Comparison of ENCODE assay signal across 9 mouse cellular contexts in genomic region chr2:173553863-173554262, GRCm38 (mm10). TPM values are rescaled to one million over a fixed set of nuclear protein-coding genes. Genes with fewer than 3 reads are reported as not detected.
DNase-seq lines count a peak whose midpoint lies in the region; ATAC-seq and TF ChIP-seq lines count a peak whose summit lies in the region.
"Had no signal": no experiment of that assay in that cellular context is flagged by ENCODE, and none has a peak within 500 bp of the region (broad histone marks: within the 10 kb centered on the region; RNA-seq: fewer than 3 reads in every experiment).

No protein-coding gene starts in this region.

- peaks cover 3% of the 10 kb centered on the region; the same call in 1 of the 2 replicates for H3K27me3 ChIP-seq in heart, embryonic 16.5 days (ENCODE audit: control insufficient read depth, insufficient read depth, low read length)
- H3K27me3 ChIP-seq in embryonic facial prominence, embryonic 11.5 days (ENCODE audit: control insufficient read depth, insufficient read depth, low read length) = no peaks in the 10 kb centered on the region
- no peaks in the 10 kb centered on the region for H3K27me3 ChIP-seq in lung, postnatal 0 days (replicated peaks; ENCODE audit: insufficient read depth, low read length)

- no peak overlapping the region for H3K27ac ChIP-seq in heart, embryonic 16.5 days (ENCODE audit: low read length)
- no peak overlapping the region for H3K27ac ChIP-seq in embryonic facial prominence, embryonic 11.5 days (replicated peaks; ENCODE audit: low read depth, low read length)
- no peak overlapping the region for H3K27ac ChIP-seq in lung, postnatal 0 days (ENCODE audit: low read length)
- H3K27ac ChIP-seq: limb, embryonic 13.5 days had no signal

- no peak overlapping the region for H3K9ac ChIP-seq in heart, embryonic 16.5 days (ENCODE audit: low read length)
- H3K9ac ChIP-seq in embryonic facial prominence, embryonic 11.5 days (replicated peaks; ENCODE audit: low read length) = no peak overlapping the region
- no peak overlapping the region for H3K9ac ChIP-seq in lung, postnatal 0 days (replicated peaks; ENCODE audit: low read depth)
- H3K9ac ChIP-seq: limb, embryonic 13.5 days had no signal

- H3K4me1 ChIP-seq in heart, embryonic 16.5 days (ENCODE audit: control insufficient read depth, insufficient read depth, low read length) = no peaks in the 10 kb centered on the region
- no peaks in the 10 kb centered on the region for H3K4me1 ChIP-seq in embryonic facial prominence, embryonic 11.5 days (ENCODE audit: control insufficient read depth, insufficient read depth, low read length)
- no peaks in the 10 kb centered on the region for H3K4me1 ChIP-seq in lung, postnatal 0 days (ENCODE audit: insufficient read depth, low read depth, low read length)
- H3K4me1 ChIP-seq: limb, embryonic 13.5 days had no signal

- H3K9me3 ChIP-seq in heart, embryonic 16.5 days (replicated peaks; ENCODE audit: control insufficient read depth, low read length) = no peaks in the 10 kb centered on the region
- H3K9me3 ChIP-seq in embryonic facial prominence, embryonic 11.5 days (replicated peaks; ENCODE audit: control insufficient read depth, low read length) = no peaks in the 10 kb centered on the region
- no peaks in the 10 kb centered on the region for H3K9me3 ChIP-seq in lung, postnatal 0 days (ENCODE audit: low read length)

- TF ChIP-seq EP300 in lung, postnatal 0 days (IDR thresholded peaks at IDR 0.05) = no peak

- H3K4me3 ChIP-seq in heart, embryonic 16.5 days (ENCODE audit: low read length) = no peak overlapping the region
- no peak overlapping the region for H3K4me3 ChIP-seq in embryonic facial prominence, embryonic 11.5 days (ENCODE audit: low read depth, low read length)
- no peak overlapping the region for H3K4me3 ChIP-seq in lung, postnatal 0 days (ENCODE audit: low read depth, low read length)
- H3K4me3 ChIP-seq: limb, embryonic 13.5 days had no signal

- no peaks in the 10 kb centered on the region for H3K36me3 ChIP-seq in heart, embryonic 16.5 days (ENCODE audit: control insufficient read depth, insufficient read depth)
- H3K36me3 ChIP-seq in embryonic facial prominence, embryonic 11.5 days (replicated peaks; ENCODE audit: control insufficient read depth, insufficient read depth, low read depth, low read length) = no peaks in the 10 kb centered on the region
- H3K36me3 ChIP-seq in lung, postnatal 0 days (ENCODE audit: insufficient read depth, low read length) = no peaks in the 10 kb centered on the region
- H3K36me3 ChIP-seq: limb, embryonic 13.5 days had no signal

- no peak overlapping the region for H3K4me2 ChIP-seq in heart, embryonic 16.5 days (ENCODE audit: low read depth, low read length)
- H3K4me2 ChIP-seq in embryonic facial prominence, embryonic 11.5 days (ENCODE audit: low read depth, low read length) = no peak overlapping the region
- no peak overlapping the region for H3K4me2 ChIP-seq in lung, postnatal 0 days (replicated peaks; ENCODE audit: low read depth, low read length)
- H3K4me2 ChIP-seq: limb, embryonic 13.5 days had no signal

- peak; percentile 76 for TF ChIP-seq CTCF in lung, postnatal 0 days (IDR thresholded peaks at IDR 0.05)

- no peak for DNase-seq in heart, postnatal 25 days (ENCODE audit: low spot score)
- DNase-seq in CD4-positive, CD25-positive, alpha-beta regulatory T cell, adult 2 months (ENCODE audit: low read depth, low spot score) = peak; percentile 79
- DNase-seq in embryonic facial prominence, embryonic 11.5 days (ENCODE audit: low spot score) = peak; percentile 58
- peak; percentile 36 for DNase-seq in lung, postnatal 0 days (ENCODE audit: low spot score)
- DNase-seq in adrenal gland, postnatal 14 days = no peak
- DNase-seq in cerebellum, adult 9-11 months = no peak
- no peak for DNase-seq in adrenal gland, adult 8-10 months

- intact Hi-C loops in heart, postnatal 25 days (cut with DNase I) = no loop called here

- ATAC-seq in heart, embryonic 16.5 days (replicated peaks; ENCODE audit: extremely low read depth, insufficient read depth, low FRiP score) = peak; percentile 50
- ATAC-seq in embryonic facial prominence, embryonic 11.5 days (replicated peaks; ENCODE audit: insufficient number of reproducible peaks, low FRiP score, low TSS enrichment, low read depth) = peak; percentile 61
- ATAC-seq in lung, postnatal 0 days = peak; percentile 53; the same call in 1 of the 2 replicates

- WGBS in heart, embryonic 16.5 days = 48% methylated on average over 9 of the region's 9 CpGs
- WGBS in embryonic facial prominence, embryonic 11.5 days = 39% methylated on average over 9 of the region's 9 CpGs
- WGBS in lung, postnatal 0 days = 42% methylated on average over 9 of the region's 9 CpGs

RNA-seq across cellular contexts. Expression of gene Ankrd60, which starts 24.3 kb away (rescaled TPM):
- not detected in 2 replicates for polyA plus RNA-seq in heart, embryonic 16.5 days (2015; fragmentation: Nextera tagmentation; extraction: Ambion mirVana)
- total RNA-seq in heart, postnatal 25 days (2021) = not detected
- not detected in 2 replicates for polyA plus RNA-seq in embryonic facial prominence, embryonic 11.5 days (2014; fragmentation: Nextera tagmentation; extraction: Ambion mirVana)
- not detected in 2 replicates for polyA plus RNA-seq in lung, postnatal 0 days (2015; fragmentation: Nextera tagmentation; extraction: Ambion mirVana)
- total RNA-seq in adrenal gland, postnatal 14 days (2021) = not detected in 2 replicates
- total RNA-seq in adrenal gland, adult 8-10 months (2022) = not detected
- polyA plus RNA-seq: limb, embryonic 13.5 days had no signal

RNA-seq across cellular contexts. Expression of gene 1700021F07Rik, which starts 31.5 kb away (rescaled TPM):
- polyA plus RNA-seq in heart, embryonic 16.5 days (2015; fragmentation: Nextera tagmentation; extraction: Ambion mirVana) = not detected in 2 replicates
- total RNA-seq in heart, postnatal 25 days (2021) = not detected
- polyA plus RNA-seq in embryonic facial prominence, embryonic 11.5 days (2014; fragmentation: Nextera tagmentation; extraction: Ambion mirVana) = not detected in 2 replicates
- not detected in 2 replicates for polyA plus RNA-seq in lung, postnatal 0 days (2015; fragmentation: Nextera tagmentation; extraction: Ambion mirVana)
- not detected in 2 replicates for total RNA-seq in adrenal gland, postnatal 14 days (2021)
- not detected for total RNA-seq in adrenal gland, adult 8-10 months (2022)
- polyA plus RNA-seq: limb, embryonic 13.5 days had no signal

Comparison
In these comparisons a context has a peak if more than half of its experiments do, and no peak if none do; other contexts are left out.
1. DNase-seq: peak in CD4-positive, CD25-positive, alpha-beta regulatory T cell, adult 2 months (single experiment), embryonic facial prominence, embryonic 11.5 days (single experiment) and lung, postnatal 0 days (single experiment); none in heart, postnatal 25 days (single experiment), adrenal gland, postnatal 14 days (single experiment), cerebellum, adult 9-11 months (single experiment) and adrenal gland, adult 8-10 months (single experiment).
2. Peak in every context shown above with its lines, with median percentiles within 50 percentile points of each other: ATAC-seq.